Mouse (Mus musculus) testis, postnatal 10 days (tissue): ENCODE data around the gene Eif4b.
A peak's percentile ranks its signal among the peaks of the same experiment; 100 is the strongest.

ENCODE experiments used
- DNase-seq: peaks from one replicate; pipeline ENCODE4 v3.0.0; 2021; ENCODE audit warnings: low spot score

Eif4b gene

GRCm38 (mm10) chr15:102101672-102102541 lies 28.3 kb downstream of the Eif4b start:
- peak; percentile 54 for DNase-seq

GRCm38 (mm10) chr15:102102548-102103121 lies 29.1 kb downstream of the Eif4b start:
- DNase-seq, result peak; percentile 64

- DNase-seq, result peak; percentile 61
These were observed 29.9 kb downstream of the Eif4b start for GRCm38 (mm10) chr15:102103371-102103946.

- peak; percentile 65 for DNase-seq
These were observed 30.5 kb downstream of the Eif4b start for GRCm38 (mm10) chr15:102103947-102104555.

DNA sequence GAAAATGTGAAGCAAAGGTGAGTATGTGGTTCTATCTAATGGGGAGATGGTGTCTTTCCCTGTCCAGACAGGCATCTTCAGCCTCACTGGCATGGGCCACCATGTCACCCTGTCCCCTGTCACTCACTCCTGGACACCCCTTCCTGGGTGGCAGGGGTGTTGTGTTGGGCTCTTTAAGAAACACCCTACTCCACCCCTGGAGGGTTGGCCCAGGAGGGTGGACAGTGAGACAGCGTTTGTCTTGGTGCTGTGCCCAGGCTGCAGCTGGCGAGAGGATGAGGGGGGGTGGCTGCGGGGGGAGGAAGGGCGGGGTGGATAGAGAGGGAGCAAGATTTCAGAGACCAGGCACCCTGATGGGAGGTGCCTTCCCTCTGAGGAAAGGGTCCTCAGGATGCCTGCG lies 31.8 kb downstream of the Eif4b start:
- peak; percentile 80 for DNase-seq

DNA sequence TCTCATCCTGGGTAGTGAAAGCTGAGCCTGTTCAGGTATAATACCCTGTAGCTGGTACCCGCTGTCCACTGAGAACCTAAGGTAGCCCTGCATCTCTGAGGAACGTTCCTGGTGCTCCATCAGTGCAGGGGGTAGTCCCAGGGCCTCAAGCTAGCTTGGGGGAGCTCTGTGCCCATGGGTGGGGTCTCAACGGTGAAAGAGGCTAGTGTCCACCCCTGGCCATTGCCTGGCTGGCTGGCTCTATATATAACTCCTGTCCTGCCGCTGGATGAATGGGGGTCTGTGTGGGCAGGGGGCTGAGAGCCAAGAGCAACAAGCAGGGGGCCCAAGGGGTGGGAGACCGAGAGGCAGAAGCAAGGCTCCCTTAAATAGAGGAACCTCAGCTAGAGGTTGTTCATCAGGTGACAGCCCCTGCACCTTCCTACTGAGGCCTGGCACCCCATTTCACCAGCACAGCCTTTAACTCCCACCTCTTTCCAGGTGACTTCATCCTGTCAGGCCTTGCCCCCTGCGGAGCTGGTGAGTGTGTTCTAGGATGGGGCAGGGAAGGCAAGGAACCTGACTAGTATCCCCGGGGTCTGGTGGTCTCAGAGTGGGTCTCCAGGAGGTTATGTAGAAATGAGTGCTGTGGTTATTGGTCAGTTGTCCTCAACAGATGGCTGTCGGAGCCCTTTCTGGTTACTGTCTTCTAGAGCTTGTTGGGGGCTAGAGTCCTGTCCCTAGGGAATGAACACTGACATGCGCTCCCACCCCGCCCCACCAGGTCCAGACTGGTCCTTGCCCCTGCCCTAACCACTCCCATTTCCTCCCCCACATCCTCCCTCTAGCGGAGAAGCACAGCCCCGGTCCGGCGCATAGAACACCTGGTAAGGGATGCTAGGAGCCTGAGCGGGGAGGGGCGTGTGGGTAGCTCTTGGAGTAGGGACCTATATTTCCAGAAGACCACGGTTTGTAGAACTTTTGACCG lies 32.5 kb downstream of the Eif4b start:
- DNase-seq, result peak; percentile 63

GRCm38 (mm10) chr15:102106754-102107456 lies 33.3 kb downstream of the Eif4b start:
- DNase-seq, result no peak

- DNase-seq, result peak; percentile 87
These were observed 34.4 kb downstream of the Eif4b start for GRCm38 (mm10) chr15:102107689-102108573.

GRCm38 (mm10) chr15:102108651-102109525 lies 35.3 kb downstream of the Eif4b start:
- DNase-seq, result peak; percentile 86

GRCm38 (mm10) chr15:102110271-102110670 lies 36.7 kb downstream of the Eif4b start:
- DNase-seq, result no peak

- DNase-seq, result peak; percentile 63
These were observed 37.3 kb downstream of the Eif4b start for GRCm38 (mm10) chr15:102110701-102111494.

- DNase-seq, result peak; percentile 68
These were observed 37.9 kb downstream of the Eif4b start for GRCm38 (mm10) chr15:102111495-102111829.

DNA sequence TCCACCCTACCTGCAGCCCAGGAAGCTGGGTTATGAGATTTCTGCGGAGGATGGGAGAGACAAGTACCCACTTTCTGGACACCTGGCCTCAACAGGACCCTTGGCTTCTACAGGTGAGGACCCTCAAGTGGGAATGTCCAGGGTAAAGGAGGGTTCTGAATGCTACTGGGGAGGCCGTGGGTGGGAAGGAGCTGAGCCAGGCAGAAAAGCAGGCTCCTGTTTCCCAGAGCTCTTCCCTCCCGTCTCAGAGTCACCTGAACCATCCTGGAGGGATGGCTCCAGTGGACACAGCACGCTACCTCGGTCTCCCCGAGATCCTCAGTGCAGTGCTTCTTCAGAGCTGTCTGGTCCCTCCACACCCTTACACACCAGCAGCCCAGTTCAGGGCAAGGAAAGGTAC lies 38.6 kb downstream of the Eif4b start:
- no peak for DNase-seq

- DNase-seq, result no peak
These were observed 39.3 kb downstream of the Eif4b start for GRCm38 (mm10) chr15:102112827-102113226.

- no peak for DNase-seq
These were observed 40.1 kb downstream of the Eif4b start for GRCm38 (mm10) chr15:102113674-102114073.

DNA sequence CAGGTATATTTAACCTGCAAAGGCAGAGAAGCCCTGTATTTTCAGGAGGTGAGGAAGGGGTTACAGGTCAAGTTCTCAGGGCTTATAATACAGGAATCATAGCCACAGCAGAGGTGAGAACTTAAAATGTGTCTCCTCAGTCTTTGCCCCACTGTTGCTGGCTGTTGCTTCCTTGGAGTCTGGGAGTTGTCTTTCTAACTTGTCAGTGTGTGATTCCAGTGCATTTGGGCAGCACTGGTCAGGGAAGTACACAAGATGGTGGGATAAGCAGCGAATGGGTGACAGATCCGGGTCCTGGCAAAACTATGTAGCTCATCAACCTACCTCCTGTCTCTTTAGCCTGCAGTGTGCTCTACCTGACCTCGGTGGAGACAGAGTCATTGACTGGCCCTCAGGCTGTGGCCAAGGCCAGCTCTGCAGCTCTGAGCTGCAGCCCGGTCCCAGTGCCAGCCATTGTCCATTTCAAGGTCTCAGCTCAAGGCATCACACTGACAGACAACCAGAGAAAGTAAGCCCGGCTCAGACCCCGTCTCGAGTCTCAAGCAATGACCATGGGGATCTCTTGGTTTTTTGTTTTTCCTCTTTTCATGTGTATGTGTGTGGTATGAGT lies 41.2 kb downstream of the Eif4b start:
- no peak for DNase-seq

DNA sequence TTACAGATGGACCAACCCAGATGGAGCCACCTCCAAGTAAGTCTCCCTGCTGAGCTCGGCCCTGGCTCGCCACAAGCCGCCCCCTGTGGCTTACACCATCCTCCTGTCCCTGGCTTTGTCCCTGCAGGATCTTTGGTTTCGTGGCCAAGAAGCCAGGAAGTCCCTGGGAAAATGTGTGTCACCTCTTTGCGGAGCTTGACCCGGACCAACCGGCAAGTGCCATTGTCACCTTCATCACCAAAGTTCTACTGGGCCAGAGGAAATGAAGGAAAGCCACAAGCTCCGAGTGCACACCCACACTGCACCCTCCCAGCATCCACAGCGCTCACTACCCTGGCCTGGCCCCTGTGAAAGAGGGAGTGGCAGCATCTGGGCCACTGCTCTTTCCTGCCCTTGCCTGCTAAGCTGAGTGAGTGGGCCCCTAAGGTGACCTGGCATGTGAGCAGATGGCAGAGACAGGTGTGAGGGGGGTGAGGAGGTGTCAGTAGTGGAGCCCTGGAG lies 42.2 kb downstream of the Eif4b start:
- no peak for DNase-seq
